Mouse (Mus musculus) 3T3-L1 (cell line): Measurements from ENCODE around the gene Sike1.

Experiments
- DNase-seq: peaks from one replicate; pipeline ENCODE4 v3.0.0-alpha.2; 2015; ENCODE audit warnings: low read depth, low spot score

Sike1 gene

DNA sequence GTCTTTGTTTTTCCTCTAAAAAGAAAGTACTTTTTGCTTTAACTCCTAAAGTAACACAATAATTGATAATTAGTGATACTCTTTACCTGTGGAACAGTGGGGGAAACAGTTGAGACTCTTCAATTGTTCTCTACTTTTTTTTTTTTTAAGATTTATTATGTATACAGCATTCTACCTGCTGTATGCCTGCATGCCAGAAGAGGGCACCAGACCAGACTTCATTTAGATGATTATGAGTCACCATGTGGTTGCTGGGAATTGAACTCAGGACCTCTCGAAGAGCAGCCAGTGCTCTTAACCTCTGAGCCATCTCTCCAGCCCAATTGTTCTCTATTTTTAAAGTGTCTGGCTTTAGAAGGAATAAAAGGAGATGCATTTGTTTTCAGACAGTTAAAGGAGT is 30.7 kb downstream of the Sike1 start:
- DNase-seq: peak; percentile 65

DNA sequence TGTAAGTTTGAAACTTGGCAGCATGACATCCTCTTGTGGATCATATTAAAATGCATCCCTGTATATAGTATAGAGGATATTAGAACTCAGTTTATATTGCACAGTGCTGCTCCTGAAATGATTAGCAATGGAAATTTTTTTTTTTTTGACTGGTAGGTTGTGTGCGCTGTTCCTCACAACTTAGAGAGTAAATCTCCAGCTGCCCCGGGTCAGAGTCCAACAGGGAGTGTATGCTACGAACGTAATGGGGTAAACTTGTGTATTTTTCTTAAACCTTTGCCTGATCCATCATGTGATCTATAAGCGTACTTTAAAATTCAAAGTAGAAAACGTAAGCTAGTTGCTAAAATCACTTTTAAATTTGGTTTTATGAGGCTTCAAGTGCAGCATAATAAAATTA is 44.8 kb downstream of the Sike1 start:
- no peak for DNase-seq

DNA sequence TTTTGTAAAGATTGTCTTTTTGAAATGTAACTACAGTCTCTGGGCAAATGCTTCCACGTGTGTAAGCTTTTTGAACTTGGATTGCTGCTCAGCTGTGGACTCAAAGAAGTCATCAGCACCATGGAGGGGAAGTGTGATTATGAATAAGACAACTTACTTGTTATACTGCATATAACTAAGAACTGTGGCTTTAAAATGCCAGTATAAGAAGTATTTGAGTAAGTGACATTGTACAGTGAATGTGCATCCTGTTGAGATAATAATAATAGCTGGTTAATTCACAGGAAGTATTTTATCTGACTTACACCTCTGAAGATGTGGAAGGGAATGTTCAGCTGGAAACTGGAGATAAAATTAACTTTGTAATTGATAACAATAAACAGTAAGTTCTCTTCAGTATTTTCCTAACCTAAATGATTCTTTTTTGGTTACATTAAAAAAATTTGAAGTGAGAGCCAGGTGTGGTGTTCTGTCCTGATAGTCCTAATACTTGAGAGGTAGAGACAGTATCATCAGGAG is 45.4 kb downstream of the Sike1 start:
- no peak for DNase-seq

DNA sequence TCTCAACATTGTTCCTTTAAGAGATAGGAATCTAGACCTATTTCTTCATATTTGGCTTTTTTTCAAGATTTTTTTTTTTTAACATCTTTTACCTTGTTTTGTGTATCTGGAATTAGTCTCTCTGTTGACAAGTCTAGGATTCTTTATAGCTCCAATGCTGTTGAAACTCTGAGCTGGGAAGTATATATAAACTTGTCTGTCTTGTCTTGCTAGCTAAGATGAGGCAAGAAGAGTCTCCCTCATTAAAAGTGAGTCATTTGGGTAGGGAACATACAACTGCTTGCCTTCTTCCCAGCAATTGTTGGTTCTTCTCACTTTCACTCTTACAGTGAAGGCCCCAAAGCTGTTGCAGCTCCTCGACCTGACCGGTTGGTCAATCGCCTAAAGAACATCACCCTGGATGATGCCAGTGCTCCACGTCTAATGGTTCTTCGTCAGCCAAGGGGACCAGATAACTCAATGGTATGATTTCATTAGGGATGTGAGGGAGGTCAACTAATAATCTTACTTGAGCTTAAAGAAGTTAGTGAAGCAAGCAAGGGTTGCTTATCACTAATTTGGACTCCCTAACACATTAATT is 60.6 kb downstream of the Sike1 start:
- DNase-seq: no peak

DNA sequence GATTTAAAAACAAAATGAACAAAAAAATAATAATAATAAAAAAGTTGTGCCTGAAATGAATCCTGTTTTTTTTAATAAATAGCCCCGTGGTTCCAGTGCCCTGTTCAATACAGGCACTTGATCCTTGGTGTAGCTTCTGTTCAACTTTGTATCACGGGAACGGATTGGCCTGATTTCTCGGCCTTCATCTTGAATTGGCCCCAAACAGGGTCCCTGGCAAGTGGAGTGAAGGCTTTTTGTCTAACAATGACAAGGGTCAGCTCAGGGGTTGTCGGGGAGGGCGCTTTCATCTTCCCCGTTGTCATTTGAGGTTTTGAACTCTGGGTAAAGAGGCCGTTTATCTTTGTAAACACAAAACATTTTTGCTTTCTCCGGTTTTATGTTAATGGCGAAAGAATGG is 62.2 kb downstream of the Sike1 start:
- DNase-seq: no peak
